Mouse (Mus musculus) myocyte (in vitro differentiated cells): ENCODE results near the gene Lin9.

Source experiments
- MAX ChIP-seq: IDR thresholded peaks from one replicate; pipeline ENCODE4 v1.6.1; 2011; ENCODE audit warnings: low read depth, mild to moderate bottlenecking, control low read depth
- USF1 ChIP-seq: IDR thresholded peaks from one replicate; pipeline ENCODE4 v1.6.1; 2011; ENCODE audit warnings: low read depth, mild to moderate bottlenecking, control low read depth, moderate library complexity

DNA sequence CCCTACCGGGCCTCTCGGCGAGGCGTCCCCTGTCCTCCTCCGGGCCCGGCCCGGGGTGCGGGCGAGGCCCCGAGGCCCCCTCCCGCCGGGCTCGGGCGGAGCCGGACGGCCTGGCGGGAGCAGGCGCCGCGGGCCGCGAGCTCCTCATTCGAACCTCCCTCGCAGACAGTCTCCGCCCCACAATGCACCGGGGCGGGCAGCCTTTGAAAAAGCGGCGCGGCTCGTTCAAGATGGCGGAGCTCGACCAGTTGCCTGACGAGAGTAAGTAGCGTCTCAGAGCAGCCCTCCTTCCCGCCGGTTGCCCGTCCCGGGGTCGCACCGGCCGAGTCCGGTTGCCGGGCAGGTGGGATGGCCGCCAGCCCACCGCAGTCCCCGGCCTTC is at the start of gene Lin9:
- TF ChIP-seq USF1 = no peak
- TF ChIP-seq MAX = no peak
